Comparison of ENCODE assay signal across 8 mouse cellular contexts in the genomic region with DNA sequence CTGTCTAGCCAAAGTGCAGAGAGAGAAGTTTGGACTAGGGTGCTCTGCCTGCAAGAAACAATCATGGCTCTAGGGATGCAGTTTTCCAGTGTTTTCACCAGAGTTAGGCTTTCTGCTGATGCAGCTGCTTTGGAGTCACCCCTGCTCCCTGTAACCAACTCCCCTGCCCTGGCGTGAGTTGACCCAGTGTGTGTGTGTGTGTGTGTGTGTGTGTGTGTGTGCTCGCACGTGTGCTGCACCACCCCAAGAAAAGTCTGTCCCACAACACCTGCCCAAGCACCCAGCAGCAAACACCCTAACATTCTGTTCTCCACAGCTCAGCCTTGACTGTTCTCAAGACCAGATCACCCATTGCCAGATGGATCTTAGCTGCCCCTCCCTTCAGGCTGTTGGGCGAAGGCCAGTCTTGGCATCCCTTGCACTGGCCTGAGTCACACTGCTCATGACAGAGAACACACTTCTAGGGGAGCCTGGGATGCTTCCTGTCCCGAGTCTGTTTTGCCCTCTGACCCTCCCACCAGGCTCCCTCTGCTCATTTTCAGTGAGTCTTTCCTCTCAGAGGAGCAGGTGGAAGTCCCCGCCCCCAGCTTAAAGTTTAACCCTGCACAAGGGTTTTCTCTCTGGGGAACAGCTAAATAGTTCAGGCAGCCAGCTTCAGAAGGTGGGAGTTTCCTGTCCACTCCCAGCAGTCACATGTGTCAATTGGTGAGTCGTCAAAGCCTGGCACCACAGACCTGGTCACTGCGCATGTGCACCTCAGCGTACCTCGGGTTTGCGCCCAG. TPM values are rescaled to one million over a fixed set of nuclear protein-coding genes. Genes with fewer than 3 reads are reported as not detected.
DNase-seq lines count a peak whose midpoint lies in the region; ATAC-seq lines count a peak whose summit lies in the region.

No protein-coding gene starts in this region.

- H3K9ac ChIP-seq in hindbrain, embryonic 16.5 days (ENCODE audit: low read depth, low read length): no peak overlapping the region
- H3K9ac ChIP-seq in heart, embryonic 15.5 days: no peak overlapping the region

- H3K4me1 ChIP-seq in hindbrain, embryonic 16.5 days (ENCODE audit: control insufficient read depth, insufficient read depth, low read depth, low read length): no peaks in the 10 kb centered on the region
- peaks cover 15% of the 10 kb centered on the region for H3K4me1 ChIP-seq in hindbrain, embryonic 10.5 days (replicated peaks)
- H3K4me1 ChIP-seq in heart, embryonic 15.5 days (replicated peaks): peaks cover 12% of the 10 kb centered on the region

- H3K27me3 ChIP-seq in hindbrain, embryonic 16.5 days (replicated peaks; ENCODE audit: control insufficient read depth, insufficient read depth, low read length): no peaks in the 10 kb centered on the region
- no peaks in the 10 kb centered on the region for H3K27me3 ChIP-seq in hindbrain, embryonic 10.5 days (ENCODE audit: insufficient read depth, poor library complexity, severe bottlenecking)
- no peaks in the 10 kb centered on the region for H3K27me3 ChIP-seq in heart, embryonic 15.5 days

- WGBS in hindbrain, embryonic 16.5 days: 67% methylated on average over 11 of the region's 11 CpGs
- 75% methylated on average over 11 of the region's 11 CpGs for WGBS in hindbrain, embryonic 10.5 days
- WGBS in heart, embryonic 15.5 days: 65% methylated on average over 11 of the region's 11 CpGs

- H3K9me3 ChIP-seq in hindbrain, embryonic 16.5 days (ENCODE audit: control insufficient read depth, low read length): peaks cover 2% of the 10 kb centered on the region
- peaks cover 9% of the 10 kb centered on the region; the same call in 1 of the 2 replicates for H3K9me3 ChIP-seq in hindbrain, embryonic 10.5 days
- H3K9me3 ChIP-seq in heart, embryonic 15.5 days (replicated peaks): no peaks in the 10 kb centered on the region

- H3K36me3 ChIP-seq in hindbrain, embryonic 16.5 days (ENCODE audit: control insufficient read depth, insufficient read depth, low read length): no peaks in the 10 kb centered on the region
- no peaks in the 10 kb centered on the region for H3K36me3 ChIP-seq in hindbrain, embryonic 10.5 days
- H3K36me3 ChIP-seq in heart, embryonic 15.5 days: no peaks in the 10 kb centered on the region

- no peak overlapping the region for H3K27ac ChIP-seq in hindbrain, embryonic 16.5 days (ENCODE audit: low read depth, low read length)
- H3K27ac ChIP-seq in hindbrain, embryonic 10.5 days: no peak overlapping the region
- H3K27ac ChIP-seq in heart, embryonic 15.5 days: 0 out of 2 replicates have a peak overlapping the region, but pooled peaks have one; percentile 7

- peak; percentile 84 for ATAC-seq in hindbrain, embryonic 16.5 days
- peak; percentile 61 for ATAC-seq in heart, embryonic 15.5 days (replicated peaks; ENCODE audit: insufficient number of reproducible peaks, insufficient read depth, low FRiP score, low read depth)

- no peak overlapping the region for H3K4me3 ChIP-seq in hindbrain, embryonic 16.5 days (ENCODE audit: low read length)
- no peak overlapping the region for H3K4me3 ChIP-seq in hindbrain, embryonic 10.5 days
- no peak overlapping the region for H3K4me3 ChIP-seq in heart, embryonic 15.5 days

- DNase-seq in hindbrain, embryonic 10.5 days (ENCODE audit: low spot score): no peak
- DNase-seq in cerebellum, postnatal 36 days: peak; percentile 84 to 87
- peak; percentile 78 to 85 for DNase-seq in kidney, postnatal 4 days
- DNase-seq in ovary, adult 18-20 months (ENCODE audit: low spot score): peak; percentile 63
- peak; percentile 88 for DNase-seq in yolk sac, embryonic 10.5 days (ENCODE audit: low spot score)
- no peak for DNase-seq in layer of hippocampus, postnatal 14 days (ENCODE audit: low spot score in 2 of 2)

- no peak overlapping the region for H3K4me2 ChIP-seq in hindbrain, embryonic 16.5 days (ENCODE audit: low read length)
- H3K4me2 ChIP-seq in heart, embryonic 15.5 days: no peak overlapping the region

RNA-seq across cellular contexts. Expression of gene Dock9, which starts 26.9 kb away (rescaled TPM):
- polyA plus RNA-seq in hindbrain, embryonic 16.5 days (2015; fragmentation: Nextera tagmentation; extraction: Ambion mirVana): 13.4 and 14.9 TPM in 2 replicates
- polyA plus RNA-seq in hindbrain, embryonic 10.5 days (2016; fragmentation: Nextera tagmentation; extraction: Ambion mirVana): 3.3 and 3.4 TPM in 2 replicates
- polyA plus RNA-seq in heart, embryonic 15.5 days (2015; fragmentation: Nextera tagmentation; extraction: Ambion mirVana): 4.4 and 6.5 TPM in 2 replicates
- total RNA-seq in layer of hippocampus, postnatal 14 days (2021): 100 to 1,000 TPM; 256 to 267 TPM

RNA-seq across cellular contexts. Expression of gene Ubac2, which starts 53.9 kb away (rescaled TPM):
- polyA plus RNA-seq in hindbrain, embryonic 16.5 days (2015; fragmentation: Nextera tagmentation; extraction: Ambion mirVana): 48.9 and 51.8 TPM in 2 replicates
- 69.4 and 70.9 TPM in 2 replicates for polyA plus RNA-seq in hindbrain, embryonic 10.5 days (2016; fragmentation: Nextera tagmentation; extraction: Ambion mirVana)
- 42.4 and 50.0 TPM in 2 replicates for polyA plus RNA-seq in heart, embryonic 15.5 days (2015; fragmentation: Nextera tagmentation; extraction: Ambion mirVana)
- 10 to 100 TPM; 48.9 to 49.7 TPM for total RNA-seq in layer of hippocampus, postnatal 14 days (2021)

Comparison
In these comparisons a context has a peak if more than half of its experiments do, and no peak if none do; other contexts are left out.
1. DNase-seq: peak in cerebellum, postnatal 36 days (2 of 2), kidney, postnatal 4 days (2 of 2), ovary, adult 18-20 months (single experiment) and yolk sac, embryonic 10.5 days (single experiment); none in hindbrain, embryonic 10.5 days (single experiment) and layer of hippocampus, postnatal 14 days (0 of 2).